Mouse (Mus musculus) C2C12 (cell line): ENCODE results near the gene Cramp1l. TPM values are rescaled to one million over a fixed set of nuclear protein-coding genes. Genes with fewer than 3 reads are reported as not detected.

Experiments used
- H3K27me3 ChIP-seq: one replicate; pipeline ENCODE4 v1.6.1; 2011; ENCODE audit not compliant: control insufficient read depth, insufficient read depth, insufficient read length
- H3K36me3 ChIP-seq: one replicate; pipeline ENCODE4 v1.6.1; 2011; ENCODE audit not compliant: control insufficient read depth, insufficient read depth
- H3K4me3 ChIP-seq: one replicate; pipeline ENCODE4 v1.5.1; 2011; ENCODE audit warnings: mild to moderate bottlenecking, control low read depth; ENCODE audit not compliant: poor library complexity, insufficient read depth, severe bottlenecking
- H3K79me2 ChIP-seq: one replicate; pipeline ENCODE4 v1.6.1; 2011; ENCODE audit not compliant: control insufficient read depth, insufficient read depth
- H3K79me3 ChIP-seq: one replicate; pipeline ENCODE4 v1.6.1; 2011; ENCODE audit warnings: low read depth, control low read depth
- H3ac ChIP-seq: one replicate; pipeline ENCODE3; 2011; ENCODE audit warnings: low read depth; ENCODE audit not compliant: control insufficient read depth, insufficient read length
- CEBPB ChIP-seq: IDR thresholded peaks from one replicate; pipeline ENCODE4 v1.6.1; 2011; ENCODE audit warnings: low read depth, mild to moderate bottlenecking, control low read depth, moderate library complexity
- CTCF ChIP-seq: IDR thresholded peaks from one replicate; pipeline ENCODE4 v1.5.1; 2011; ENCODE audit not compliant: control insufficient read depth, insufficient read depth, insufficient read length
- FOSL1 ChIP-seq: IDR thresholded peaks from one replicate; pipeline ENCODE4 v1.8.0; 2011; ENCODE audit warnings: mild to moderate bottlenecking, low read length; ENCODE audit not compliant: poor library complexity, insufficient read depth, severe bottlenecking
- MAX ChIP-seq: IDR thresholded peaks from one replicate; pipeline ENCODE4 v1.6.1; 2011; ENCODE audit warnings: mild to moderate bottlenecking, control low read depth
- MYOD1 ChIP-seq: IDR thresholded peaks from one replicate; pipeline ENCODE4 v1.6.1; 2011; ENCODE audit warnings: low read depth; ENCODE audit not compliant: control insufficient read depth, insufficient read length
- MYOG ChIP-seq: IDR thresholded peaks from one replicate; pipeline ENCODE4 v1.6.1; 2011; ENCODE audit not compliant: control insufficient read depth, insufficient read length; ENCODE audit errors: extremely low read depth
- USF1 ChIP-seq: IDR thresholded peaks from one replicate; pipeline ENCODE4 v1.6.1; 2011; ENCODE audit warnings: low read depth, mild to moderate bottlenecking, control low read depth, moderate library complexity
- polyA plus RNA-seq: library from polyadenylated mRNA; unstranded; fragments of >200 nt; fragmentation: generic; extraction: Trizol; gene quantifications from one replicate; pipeline ENCODE4 v1.2.1, GENCODE M21; 2012; ENCODE audit warnings: missing spikeins

Gene Cramp1l
- polyA plus RNA-seq, 1 experiment = 4.3 TPM

DNA sequence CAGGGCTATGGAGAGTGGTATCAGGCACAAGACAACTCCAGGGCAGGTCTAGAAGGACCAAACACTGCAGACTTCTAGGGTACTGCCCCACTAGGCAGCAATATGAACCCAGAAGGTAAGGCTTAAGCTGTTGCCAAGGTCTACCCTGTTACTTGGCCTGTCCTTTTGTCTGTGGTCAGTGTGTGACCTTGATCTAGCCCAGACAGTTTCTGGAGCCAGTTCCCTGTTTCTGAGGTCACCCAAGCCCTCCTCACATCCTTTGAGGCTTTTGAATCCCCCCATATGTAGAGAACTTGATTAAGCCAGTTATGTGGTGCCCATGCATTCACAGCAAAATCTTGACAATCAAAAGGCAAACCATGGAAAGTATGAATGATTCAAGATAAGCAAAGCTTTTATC, 79.9 kb downstream of the Cramp1l start:
- peaks cover 18% of the 10 kb centered on the region for H3K36me3 ChIP-seq

DNA sequence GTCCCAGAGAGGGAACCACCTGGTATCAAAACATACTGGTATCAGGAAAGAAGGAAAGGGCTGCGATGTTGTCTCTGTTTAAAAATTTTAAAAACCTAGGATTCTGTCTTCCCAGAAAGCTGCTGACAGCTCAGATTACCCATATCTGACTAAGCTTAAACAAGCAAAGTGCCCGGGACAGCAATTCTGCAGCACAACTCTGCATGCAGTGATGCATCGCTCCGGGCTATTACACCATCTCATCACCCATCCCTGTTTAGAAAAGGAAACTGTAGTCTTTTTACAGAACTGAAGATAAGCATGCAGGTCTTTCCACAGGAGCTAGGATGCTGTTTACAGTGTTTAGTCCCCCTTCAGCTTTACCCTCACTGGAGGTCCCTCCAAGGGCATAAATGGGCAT, 80.7 kb downstream of the Cramp1l start:
- H3K27me3 ChIP-seq = no peaks in the 10 kb centered on the region
- peak overlapping the region; percentile 78 for H3K4me3 ChIP-seq
- TF ChIP-seq MYOG = no peak
- TF ChIP-seq CEBPB = peak; percentile 13
- peak overlapping the region; percentile 49 for H3ac ChIP-seq
- peaks cover 55% of the 10 kb centered on the region for H3K79me3 ChIP-seq
- H3K79me2 ChIP-seq = peaks cover 69% of the 10 kb centered on the region
- peaks cover 18% of the 10 kb centered on the region for H3K36me3 ChIP-seq

More for the DNA sequence above, 79.9 kb downstream of the Cramp1l start:
- Histone ChIP-seq H3ac (peak overlapping the region; percentile 60), H3K79me3 (peaks cover 50% of the 10 kb centered on the region), H3K79me2 (peaks cover 61% of the 10 kb centered on the region), H3K4me3 (peak overlapping the region; percentile 78), H3K27me3 (no peaks in the 10 kb centered on the region)
- TF ChIP-seq MAX = no peak
- no peak for TF ChIP-seq MYOD1
- no peak for TF ChIP-seq MYOG
- no peak for TF ChIP-seq FOSL1
- TF ChIP-seq CEBPB = no peak
- TF ChIP-seq USF1 = no peak
- no peak for TF ChIP-seq CTCF

DNA sequence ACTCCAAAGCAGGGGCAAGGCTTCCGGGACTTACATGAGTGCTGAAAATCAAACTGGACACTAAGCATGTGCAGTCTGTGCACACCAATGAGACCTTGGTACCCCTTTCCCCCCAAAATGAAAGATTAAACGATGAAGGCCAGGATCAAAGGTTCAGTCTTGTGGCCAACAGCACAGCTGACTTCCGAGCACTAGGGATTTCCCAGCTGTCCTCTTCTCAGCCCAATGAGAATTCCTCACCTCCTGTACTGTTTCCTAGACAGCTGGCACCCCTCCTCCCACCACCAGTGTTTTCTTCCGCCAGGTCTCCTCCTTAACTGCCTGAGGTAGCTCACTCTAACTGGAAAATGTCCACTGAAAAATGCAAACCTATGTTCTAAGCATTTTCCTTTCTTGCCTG, 82.4 kb downstream of the Cramp1l start:
- Histone ChIP-seq H3K36me3 (peaks cover 18% of the 10 kb centered on the region), H3K4me3 (no peak overlapping the region), H3ac (no peak overlapping the region), H3K27me3 (no peaks in the 10 kb centered on the region), H3K79me2 (peaks cover 86% of the 10 kb centered on the region), H3K79me3 (peaks cover 68% of the 10 kb centered on the region)
- TF ChIP-seq MYOD1 (no peak), FOSL1 (no peak), USF1 (no peak), CTCF (no peak), MYOG (no peak), CEBPB (no peak), MAX (no peak)

DNA sequence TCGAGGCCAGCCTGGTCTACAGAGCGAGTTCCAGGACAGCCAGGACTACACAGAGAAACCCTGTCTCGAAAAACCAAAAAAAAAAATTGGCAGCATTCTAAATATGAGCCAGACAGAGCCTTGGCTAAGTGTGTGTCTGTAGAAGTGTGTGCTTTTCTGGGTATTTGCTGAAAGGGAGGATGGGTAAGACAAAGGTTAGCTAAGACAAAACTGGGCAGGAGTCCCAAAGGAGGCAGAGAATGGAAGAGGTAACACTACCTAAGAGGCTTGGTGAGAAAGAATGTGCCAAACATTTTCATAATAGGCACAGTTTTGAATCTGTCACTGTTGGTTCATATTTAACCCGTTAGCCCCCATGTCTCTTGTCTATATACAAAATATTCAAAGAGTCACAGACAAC, 83.2 kb downstream of the Cramp1l start:
- TF ChIP-seq FOSL1 (no peak), MYOD1 (no peak), MYOG (no peak), CTCF (no peak), USF1 (no peak), CEBPB (no peak), MAX (no peak)
- H3ac ChIP-seq = no peak overlapping the region
- peaks cover 73% of the 10 kb centered on the region for H3K79me3 ChIP-seq
- no peak overlapping the region for H3K4me3 ChIP-seq
- peaks cover 94% of the 10 kb centered on the region for H3K79me2 ChIP-seq
- H3K27me3 ChIP-seq = no peaks in the 10 kb centered on the region
- H3K36me3 ChIP-seq = peaks cover 18% of the 10 kb centered on the region

DNA sequence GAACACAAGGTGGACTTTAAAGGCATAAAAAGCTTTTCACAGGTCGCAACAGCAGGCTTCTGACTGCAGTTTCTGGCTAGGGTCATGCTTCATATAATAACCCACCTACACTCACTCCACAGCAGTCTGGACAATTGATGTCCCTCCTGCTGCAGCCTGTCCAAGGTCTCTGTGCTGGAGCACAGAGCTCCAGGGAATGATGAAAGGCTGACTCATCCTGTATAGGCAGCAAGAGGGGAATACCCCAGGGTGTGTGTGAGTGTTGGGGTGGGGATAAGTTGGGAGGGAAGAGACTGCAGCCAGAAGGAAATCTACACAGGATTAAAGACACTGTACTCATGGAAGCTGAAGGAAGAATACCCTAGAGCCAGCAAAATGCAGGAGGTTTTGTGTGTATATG, 86.1 kb downstream of the Cramp1l start:
- no peak overlapping the region for H3ac ChIP-seq
- no peak overlapping the region for H3K4me3 ChIP-seq
- peaks cover 64% of the 10 kb centered on the region for H3K79me3 ChIP-seq
- TF ChIP-seq MAX (no peak), FOSL1 (peak; percentile 15), MYOD1 (no peak), CEBPB (peak; percentile 33), MYOG (no peak), CTCF (no peak), USF1 (no peak)
- H3K79me2 ChIP-seq = peaks cover 87% of the 10 kb centered on the region
- no peaks in the 10 kb centered on the region for H3K27me3 ChIP-seq
- peaks cover 45% of the 10 kb centered on the region for H3K36me3 ChIP-seq

DNA sequence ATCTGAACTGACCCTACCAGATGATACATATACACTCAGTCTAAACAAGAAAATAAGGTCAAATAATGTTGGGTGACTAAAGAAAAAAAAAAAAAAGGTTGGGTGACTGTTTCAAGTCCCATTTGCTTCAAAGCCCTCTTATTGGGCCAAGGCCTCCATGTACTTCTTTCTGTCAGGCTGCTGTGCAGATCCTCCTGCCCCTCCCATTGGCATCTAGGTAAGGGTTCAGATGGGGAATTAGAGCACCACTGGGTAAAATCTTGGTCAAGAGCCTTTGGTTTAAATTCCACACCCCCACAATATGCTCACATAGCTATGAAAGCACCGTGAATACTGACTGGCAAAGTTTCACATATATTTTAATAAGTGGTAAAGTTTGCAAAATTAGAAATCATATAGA, 92.3 kb downstream of the Cramp1l start:
- Histone ChIP-seq H3K27me3 (no peaks in the 10 kb centered on the region), H3K79me2 (peaks cover 24% of the 10 kb centered on the region), H3K79me3 (peaks cover 19% of the 10 kb centered on the region), H3K36me3 (peaks cover 82% of the 10 kb centered on the region), H3ac (no peak overlapping the region), H3K4me3 (no peak overlapping the region)
- TF ChIP-seq USF1 (no peak), FOSL1 (no peak), CTCF (no peak), CEBPB (no peak), MAX (no peak), MYOG (no peak), MYOD1 (no peak)
